Mouse (Mus musculus): Measurements from ENCODE around the gene Mtch1.

DNA sequence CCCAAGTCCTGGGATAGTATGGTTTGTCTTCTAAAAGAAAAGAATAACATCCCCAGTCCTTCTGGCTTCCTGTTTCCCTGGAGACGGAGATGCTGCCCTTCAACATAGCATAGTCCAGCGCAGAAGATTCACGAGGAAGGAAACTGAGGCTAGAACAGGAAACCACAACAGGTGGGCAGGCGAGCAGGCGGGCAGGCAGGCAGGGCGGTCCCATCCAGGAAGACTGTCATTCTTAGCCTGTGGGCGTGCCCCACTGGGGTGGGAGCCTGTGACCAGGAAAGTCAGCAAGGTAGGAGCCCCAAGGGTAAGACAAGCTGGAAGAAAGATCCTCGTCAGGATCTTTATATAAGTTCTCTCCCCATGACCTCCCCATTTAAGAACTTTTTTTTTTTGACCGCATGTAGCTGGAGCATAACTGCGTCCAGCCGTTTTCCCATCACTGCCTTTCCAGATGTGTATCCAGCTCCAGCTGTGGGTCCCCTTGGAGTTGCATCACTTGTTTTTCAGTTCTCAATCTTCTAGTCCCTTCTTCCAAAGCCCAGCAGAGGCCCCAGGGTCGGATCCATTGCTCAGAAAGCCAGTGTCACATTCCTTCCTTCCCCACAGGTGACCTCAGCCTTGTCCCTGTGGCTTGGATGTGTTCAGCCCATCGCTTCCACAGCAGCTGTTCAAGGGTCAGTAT, 43.2 kb downstream of the Mtch1 start:
- TF ChIP-seq CTCF (IDR thresholded peaks at IDR 0.05; ENCODE audit: low read depth, low read length) (no peak), EP300 (IDR thresholded peaks at IDR 0.05; ENCODE audit: insufficient read depth, low read depth, low read length) (no peak)
